Mouse (Mus musculus): ENCODE data around the gene T. TPM values are rescaled to one million over a fixed set of nuclear protein-coding genes. Genes with fewer than 3 reads are reported as not detected.
"Not testable (repeated sequence)": the region's sequence is repeated elsewhere in the genome, so short reads cannot be mapped to it uniquely, and the experiment has no call there.

T gene
- polyA plus RNA-seq, 1 experiment from 2014 or later: not detected

DNA sequence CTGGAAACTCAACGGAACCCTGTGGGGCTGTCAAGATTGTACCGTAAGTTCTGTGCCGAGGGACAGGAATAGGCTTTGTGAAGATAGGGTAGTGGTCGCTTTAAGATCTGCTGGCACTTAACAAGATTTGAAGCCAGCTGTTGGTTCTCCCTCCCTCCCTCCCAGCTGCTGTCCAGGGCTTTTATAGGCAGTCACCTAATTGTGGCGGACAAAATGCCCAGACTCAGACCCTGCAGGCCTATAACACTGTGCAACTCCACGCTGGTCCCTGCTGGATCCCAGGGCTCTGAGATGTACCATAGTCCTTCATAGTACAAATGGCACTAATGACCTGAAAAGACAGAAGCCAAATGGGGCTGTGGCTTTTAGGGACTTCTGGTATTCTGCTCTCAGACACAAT, 27.9 kb upstream of the T start:
- H3K36me3 ChIP-seq (ENCODE audit: control insufficient read depth, insufficient read depth): no peaks in the 10 kb centered on the region
- H3K9me3 ChIP-seq (replicated peaks; ENCODE audit: control insufficient read depth, low read length): no peaks in the 10 kb centered on the region
- no peaks in the 10 kb centered on the region for H3K27me3 ChIP-seq (ENCODE audit: control insufficient read depth, insufficient read depth, low read depth, low read length)
- no peak for ATAC-seq (ENCODE audit: low read depth)
- H3K27ac ChIP-seq (ENCODE audit: low read length): no peak overlapping the region
- no peak overlapping the region for H3K9ac ChIP-seq (ENCODE audit: low read depth, low read length)
- H3K4me3 ChIP-seq (ENCODE audit: low read depth, low read length): no peak overlapping the region
- 33% methylated on average over 6 of the region's 6 CpGs for WGBS (ENCODE audit: insufficient replicate concordance)
- peaks cover 7% of the 10 kb centered on the region for H3K4me1 ChIP-seq (ENCODE audit: control insufficient read depth, low read depth, low read length)
- no peak overlapping the region for H3K4me2 ChIP-seq (ENCODE audit: low read depth, low read length)

DNA sequence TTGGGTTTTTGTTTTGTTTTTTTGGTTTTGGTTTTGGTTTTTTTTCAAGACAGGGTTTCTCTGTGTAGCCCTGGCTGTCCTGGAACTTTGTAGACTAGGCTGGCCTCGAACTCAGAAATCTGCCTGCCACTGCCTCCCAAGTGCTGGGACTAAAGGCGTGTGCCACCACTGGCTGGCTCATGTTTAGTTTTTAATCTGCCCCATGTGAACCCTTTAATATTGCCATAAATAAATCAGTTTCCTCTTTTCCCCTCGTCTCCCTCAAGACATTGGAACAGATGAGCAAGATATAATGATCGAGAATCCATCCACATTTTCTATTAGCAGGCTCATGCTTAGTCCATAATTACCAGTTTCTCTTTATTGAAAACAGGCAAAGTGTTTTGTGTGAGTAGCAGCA, 26.2 kb upstream of the T start:
- H3K9me3 ChIP-seq (replicated peaks; ENCODE audit: control insufficient read depth, low read length); H3K4me3 ChIP-seq (ENCODE audit: low read depth, low read length); H3K4me1 ChIP-seq (ENCODE audit: control insufficient read depth, low read depth, low read length); H3K27ac ChIP-seq (ENCODE audit: low read length); H3K36me3 ChIP-seq (ENCODE audit: control insufficient read depth, insufficient read depth); H3K27me3 ChIP-seq (ENCODE audit: control insufficient read depth, insufficient read depth, low read depth, low read length); ATAC-seq (ENCODE audit: low read depth); H3K4me2 ChIP-seq (ENCODE audit: low read depth, low read length); H3K9ac ChIP-seq (ENCODE audit: low read depth, low read length): not testable (repeated sequence)
- WGBS (ENCODE audit: insufficient replicate concordance): 41% methylated on average over 4 of the region's 4 CpGs

DNA sequence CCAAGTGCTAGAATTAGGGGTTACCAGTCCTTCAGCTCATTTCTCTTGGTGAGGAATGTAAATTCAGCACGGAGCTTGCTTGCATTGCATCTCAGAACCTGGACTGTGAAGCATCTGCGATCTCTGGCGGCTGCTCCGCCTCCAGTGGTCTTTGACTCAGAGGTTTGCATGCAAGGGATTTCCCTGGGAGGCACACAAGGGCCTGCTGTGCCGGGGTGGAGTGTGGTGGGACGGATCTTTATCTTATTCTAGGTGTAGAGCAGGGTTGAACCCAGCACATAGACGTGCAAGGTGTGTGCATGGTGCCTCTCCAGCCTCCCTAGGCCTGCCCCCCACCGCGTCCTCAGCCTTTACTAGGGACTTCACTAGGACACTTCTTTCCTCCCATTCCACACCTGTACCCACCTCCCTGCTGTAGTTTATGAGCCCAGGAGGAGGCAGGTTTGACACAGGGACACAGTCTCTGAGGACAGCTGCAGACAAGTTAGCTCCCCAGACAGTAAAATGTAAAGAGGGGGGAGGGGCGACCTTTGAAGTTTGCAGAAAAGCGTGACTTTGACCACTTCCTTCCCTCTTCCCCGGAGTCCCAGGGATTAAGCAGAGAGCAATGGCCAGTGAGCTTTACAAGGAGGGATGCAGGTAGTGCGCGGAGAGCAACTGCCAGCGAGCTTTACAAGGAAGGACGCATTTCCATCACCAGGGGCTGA, 25.5 kb upstream of the T start:
- ATAC-seq (ENCODE audit: low read depth): no peak
- H3K9ac ChIP-seq (ENCODE audit: low read depth, low read length): no peak overlapping the region

DNA sequence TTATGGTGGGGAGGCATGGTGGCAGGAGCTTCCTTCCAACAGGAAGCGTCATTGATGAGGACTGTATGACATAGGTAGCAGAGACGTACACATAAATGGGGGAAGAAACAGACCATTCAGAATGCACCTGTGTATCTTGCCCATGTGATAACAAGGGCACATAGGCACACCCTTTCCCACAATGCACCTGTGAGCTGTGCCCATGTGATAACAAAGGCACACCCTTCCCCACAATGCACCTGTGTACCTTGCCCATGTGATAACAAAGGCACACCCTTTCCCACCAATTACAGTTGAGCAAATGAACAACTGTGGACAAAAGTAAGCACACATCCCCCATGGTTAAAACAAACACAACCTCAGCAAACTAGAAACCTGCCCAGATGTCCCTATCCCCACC, 23.9 kb upstream of the T start:
- ATAC-seq (ENCODE audit: low read depth): no peak

More for the DNA sequence above, 25.5 kb upstream of the T start:
- H3K36me3 ChIP-seq (ENCODE audit: control insufficient read depth, insufficient read depth): no peaks in the 10 kb centered on the region
- H3K4me3 ChIP-seq (ENCODE audit: low read depth, low read length): no peak overlapping the region
- no peaks in the 10 kb centered on the region for H3K27me3 ChIP-seq (ENCODE audit: control insufficient read depth, insufficient read depth, low read depth, low read length)
- H3K9me3 ChIP-seq (replicated peaks; ENCODE audit: control insufficient read depth, low read length): no peaks in the 10 kb centered on the region
- no peak overlapping the region for H3K4me2 ChIP-seq (ENCODE audit: low read depth, low read length)
- 3% methylated on average over 16 of the region's 16 CpGs for WGBS (ENCODE audit: insufficient replicate concordance)
- H3K4me1 ChIP-seq (ENCODE audit: control insufficient read depth, low read depth, low read length): peaks cover 7% of the 10 kb centered on the region
- H3K27ac ChIP-seq (ENCODE audit: low read length): no peak overlapping the region

DNA sequence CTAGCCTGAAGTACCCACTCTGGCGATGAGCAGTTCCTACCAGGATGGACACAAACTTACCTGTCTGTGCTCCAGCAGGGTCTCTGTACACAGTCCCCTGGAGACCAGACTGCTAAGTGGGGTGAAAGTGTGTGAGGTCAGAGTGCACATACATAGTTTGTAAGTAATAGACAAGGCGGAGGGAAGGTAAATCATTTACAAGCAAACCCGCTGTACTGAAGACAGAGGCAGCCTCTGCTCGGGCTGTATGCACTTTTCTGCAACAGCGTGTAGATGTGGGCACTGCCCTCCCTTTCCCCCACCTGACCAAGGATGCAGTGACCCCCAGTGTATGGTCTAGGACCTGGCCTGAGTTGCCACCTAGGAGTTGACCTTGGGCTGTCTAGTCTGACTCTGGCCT, 20.6 kb upstream of the T start:
- Histone ChIP-seq H3K36me3 (ENCODE audit: control insufficient read depth, insufficient read depth) (no peaks in the 10 kb centered on the region), H3K4me3 (ENCODE audit: low read depth, low read length) (no peak overlapping the region), H3K4me2 (ENCODE audit: low read depth, low read length) (no peak overlapping the region), H3K4me1 (ENCODE audit: control insufficient read depth, low read depth, low read length) (peaks cover 5% of the 10 kb centered on the region), H3K9me3 (replicated peaks; ENCODE audit: control insufficient read depth, low read length) (no peaks in the 10 kb centered on the region), H3K27ac (ENCODE audit: low read length) (no peak overlapping the region), H3K9ac (ENCODE audit: low read depth, low read length) (no peak overlapping the region), H3K27me3 (ENCODE audit: control insufficient read depth, insufficient read depth, low read depth, low read length) (no peaks in the 10 kb centered on the region)
- ATAC-seq (ENCODE audit: low read depth): peak; percentile 30; the same call in 1 of the 2 replicates
- 62% methylated on average over 5 of the region's 5 CpGs for WGBS (ENCODE audit: insufficient replicate concordance)

More for the DNA sequence above, 23.9 kb upstream of the T start:
- H3K27me3 ChIP-seq (ENCODE audit: control insufficient read depth, insufficient read depth, low read depth, low read length): no peaks in the 10 kb centered on the region
- 41% methylated on average over 2 of the region's 2 CpGs for WGBS (ENCODE audit: insufficient replicate concordance)
- H3K36me3 ChIP-seq (ENCODE audit: control insufficient read depth, insufficient read depth): no peaks in the 10 kb centered on the region
- H3K27ac ChIP-seq (ENCODE audit: low read length): no peak overlapping the region
- no peak overlapping the region for H3K9ac ChIP-seq (ENCODE audit: low read depth, low read length)
- no peak overlapping the region for H3K4me3 ChIP-seq (ENCODE audit: low read depth, low read length)
- H3K4me2 ChIP-seq (ENCODE audit: low read depth, low read length): no peak overlapping the region
- no peaks in the 10 kb centered on the region for H3K9me3 ChIP-seq (replicated peaks; ENCODE audit: control insufficient read depth, low read length)
- H3K4me1 ChIP-seq (ENCODE audit: control insufficient read depth, low read depth, low read length): peaks cover 7% of the 10 kb centered on the region

DNA sequence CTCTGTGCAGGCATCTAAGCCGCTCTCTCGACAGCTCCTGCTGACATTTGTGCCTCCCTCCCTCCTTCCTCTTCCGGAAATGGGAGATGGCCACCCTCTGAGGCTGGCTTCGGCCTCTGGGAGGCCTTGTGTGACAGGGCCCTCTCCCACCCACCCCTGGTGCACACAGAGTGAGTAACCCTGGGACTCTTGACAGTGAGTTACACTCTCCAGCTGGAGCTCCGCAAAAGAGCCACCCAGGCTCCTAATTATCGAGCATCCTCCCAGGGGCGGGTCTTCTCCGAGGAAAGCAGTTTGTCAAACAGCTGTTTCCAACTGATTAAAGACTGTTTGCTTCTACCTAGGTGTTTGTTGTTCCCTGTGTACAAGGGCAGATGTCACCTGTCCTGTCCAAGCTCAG, 18.7 kb upstream of the T start:
- Histone ChIP-seq H3K4me1 (ENCODE audit: control insufficient read depth, low read depth, low read length) (no peaks in the 10 kb centered on the region), H3K4me3 (ENCODE audit: low read depth, low read length) (no peak overlapping the region), H3K27me3 (ENCODE audit: control insufficient read depth, insufficient read depth, low read depth, low read length) (no peaks in the 10 kb centered on the region), H3K9me3 (replicated peaks; ENCODE audit: control insufficient read depth, low read length) (no peaks in the 10 kb centered on the region), H3K4me2 (ENCODE audit: low read depth, low read length) (no peak overlapping the region), H3K36me3 (ENCODE audit: control insufficient read depth, insufficient read depth) (no peaks in the 10 kb centered on the region), H3K9ac (ENCODE audit: low read depth, low read length) (no peak overlapping the region), H3K27ac (ENCODE audit: low read length) (no peak overlapping the region)
- 24% methylated on average over 8 of the region's 8 CpGs for WGBS (ENCODE audit: insufficient replicate concordance)
- no peak for ATAC-seq (ENCODE audit: low read depth)

DNA sequence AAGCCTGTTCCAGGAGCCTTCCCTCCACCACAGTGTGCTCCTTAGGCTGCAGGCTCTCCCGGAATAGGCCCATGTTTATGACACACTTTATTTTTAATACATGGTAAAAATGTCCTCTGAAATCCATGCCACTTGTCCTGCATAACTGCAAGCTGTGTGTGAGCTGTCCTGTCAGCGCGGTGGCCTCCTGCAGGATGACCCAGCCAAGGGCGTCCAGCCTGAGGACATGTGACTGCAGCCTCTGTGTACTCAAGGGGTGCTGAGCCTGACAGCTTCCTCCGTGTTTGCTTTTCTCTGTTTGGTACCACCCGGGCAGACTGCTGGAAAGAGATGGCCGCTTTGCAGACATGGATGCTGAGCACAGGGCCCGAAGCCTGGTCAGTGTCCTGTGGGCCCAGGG, 17.4 kb upstream of the T start:
- H3K9me3 ChIP-seq (replicated peaks; ENCODE audit: control insufficient read depth, low read length): no peaks in the 10 kb centered on the region
- peak; percentile 64 for ATAC-seq (ENCODE audit: low read depth)
- no peak overlapping the region for H3K4me2 ChIP-seq (ENCODE audit: low read depth, low read length)
- no peaks in the 10 kb centered on the region for H3K27me3 ChIP-seq (ENCODE audit: control insufficient read depth, insufficient read depth, low read depth, low read length)
- H3K36me3 ChIP-seq (ENCODE audit: control insufficient read depth, insufficient read depth): no peaks in the 10 kb centered on the region
- H3K4me1 ChIP-seq (ENCODE audit: control insufficient read depth, low read depth, low read length): no peaks in the 10 kb centered on the region
- no peak overlapping the region for H3K9ac ChIP-seq (ENCODE audit: low read depth, low read length)
- WGBS (ENCODE audit: insufficient replicate concordance): 54% methylated on average over 8 of the region's 8 CpGs
- no peak overlapping the region for H3K27ac ChIP-seq (ENCODE audit: low read length)
- H3K4me3 ChIP-seq (ENCODE audit: low read depth, low read length): no peak overlapping the region

GRCm38 (mm10) chr17:8420739-8421138, 13.5 kb upstream of the T start:
- Histone ChIP-seq H3K36me3 (ENCODE audit: control insufficient read depth, insufficient read depth) (no peaks in the 10 kb centered on the region), H3K9ac (ENCODE audit: low read depth, low read length) (no peak overlapping the region), H3K4me1 (ENCODE audit: control insufficient read depth, low read depth, low read length) (no peaks in the 10 kb centered on the region), H3K9me3 (replicated peaks; ENCODE audit: control insufficient read depth, low read length) (no peaks in the 10 kb centered on the region), H3K27ac (ENCODE audit: low read length) (no peak overlapping the region), H3K4me3 (ENCODE audit: low read depth, low read length) (no peak overlapping the region), H3K27me3 (ENCODE audit: control insufficient read depth, insufficient read depth, low read depth, low read length) (no peaks in the 10 kb centered on the region), H3K4me2 (ENCODE audit: low read depth, low read length) (no peak overlapping the region)
- ATAC-seq (ENCODE audit: low read depth): no peak
- 55% methylated on average over 1 of the region's 1 CpGs for WGBS (ENCODE audit: insufficient replicate concordance)

GRCm38 (mm10) chr17:8421517-8421916, 12.7 kb upstream of the T start:
- H3K4me1 ChIP-seq (ENCODE audit: control insufficient read depth, low read depth, low read length): no peaks in the 10 kb centered on the region
- no peak overlapping the region for H3K9ac ChIP-seq (ENCODE audit: low read depth, low read length)
- H3K27ac ChIP-seq (ENCODE audit: low read length): no peak overlapping the region
- 18% methylated on average over 5 of the region's 5 CpGs for WGBS (ENCODE audit: insufficient replicate concordance)
- H3K36me3 ChIP-seq (ENCODE audit: control insufficient read depth, insufficient read depth): no peaks in the 10 kb centered on the region
- H3K4me3 ChIP-seq (ENCODE audit: low read depth, low read length): no peak overlapping the region
- no peak for ATAC-seq (ENCODE audit: low read depth)
- no peaks in the 10 kb centered on the region for H3K27me3 ChIP-seq (ENCODE audit: control insufficient read depth, insufficient read depth, low read depth, low read length)
- H3K9me3 ChIP-seq (replicated peaks; ENCODE audit: control insufficient read depth, low read length): no peaks in the 10 kb centered on the region
- no peak overlapping the region for H3K4me2 ChIP-seq (ENCODE audit: low read depth, low read length)

Measured in liver, embryonic 16.5 days (tissue).